In the genomic region with DNA sequence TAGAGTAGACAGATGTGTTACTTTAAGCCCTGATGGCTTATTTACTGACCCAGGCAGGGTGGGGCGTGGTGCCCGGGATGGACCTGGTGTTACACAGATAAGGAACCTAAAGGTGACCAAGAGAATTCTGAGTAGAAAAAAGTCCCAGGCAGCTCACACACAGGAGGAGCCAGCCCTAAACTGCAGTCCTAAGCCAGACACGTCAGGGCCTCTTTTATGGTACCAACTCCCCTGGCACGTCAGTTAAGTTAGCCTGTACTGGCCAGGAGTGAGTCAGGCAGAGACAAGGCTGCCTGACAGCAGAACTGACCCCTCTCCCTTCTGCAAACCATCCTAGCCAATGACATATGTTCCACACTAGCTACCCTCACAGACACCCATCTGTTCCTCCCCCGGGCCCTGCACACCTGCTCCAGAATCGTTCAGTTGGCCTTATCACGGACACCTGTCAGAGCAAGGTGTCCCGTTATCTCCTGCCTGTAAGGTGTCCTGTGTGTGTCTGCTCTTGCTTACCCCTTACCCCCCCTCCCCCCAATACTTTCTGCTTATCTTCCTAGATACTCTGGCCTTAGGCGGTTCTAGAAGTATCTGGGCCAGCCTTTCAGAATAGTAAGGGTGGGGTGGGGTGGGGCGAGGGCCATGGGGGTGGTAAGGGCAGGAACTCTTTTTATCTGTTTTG, we compare ENCODE assay signal across 9 mouse cellular contexts.
A peak's percentile ranks its signal among the peaks of the same experiment; 100 is the strongest.
DNase-seq lines count a peak whose midpoint lies in the region; ATAC-seq and TF ChIP-seq lines count a peak whose summit lies in the region.
"Had no signal": no experiment of that assay in that cellular context is flagged by ENCODE, and none has a peak within 500 bp of the region (broad histone marks: within the 10 kb centered on the region; RNA-seq: fewer than 3 reads in every experiment).

No protein-coding gene starts in this region.

- H3K4me1 ChIP-seq in lung, postnatal 0 days (ENCODE audit: insufficient read depth, low read depth, low read length): peaks cover 13% of the 10 kb centered on the region; the same call in 1 of the 2 replicates
- H3K4me1 ChIP-seq in intestine, embryonic 15.5 days (replicated peaks): peaks cover 37% of the 10 kb centered on the region
- peaks cover 42% of the 10 kb centered on the region for H3K4me1 ChIP-seq in stomach, embryonic 14.5 days (ENCODE audit: control insufficient read depth, insufficient read depth, low read length)

- no peaks in the 10 kb centered on the region for H3K36me3 ChIP-seq in lung, postnatal 0 days (ENCODE audit: insufficient read depth, low read length)
- H3K36me3 ChIP-seq in intestine, embryonic 15.5 days: no peaks in the 10 kb centered on the region
- no peaks in the 10 kb centered on the region for H3K36me3 ChIP-seq in stomach, embryonic 14.5 days (ENCODE audit: control insufficient read depth, insufficient read depth, low read length)

- H3K27ac ChIP-seq in lung, postnatal 0 days (ENCODE audit: low read length): no peak overlapping the region
- peak overlapping the region; percentile 66 for H3K27ac ChIP-seq in intestine, embryonic 15.5 days
- peak overlapping the region; percentile 35; the same call in 1 of the 2 replicates for H3K27ac ChIP-seq in stomach, embryonic 14.5 days (ENCODE audit: low read length)

- no peak for TF ChIP-seq EP300 in lung, postnatal 0 days (IDR thresholded peaks at IDR 0.05)

- no peak overlapping the region for H3K4me2 ChIP-seq in lung, postnatal 0 days (replicated peaks; ENCODE audit: low read depth, low read length)
- H3K4me2 ChIP-seq in intestine, embryonic 15.5 days (replicated peaks): no peak overlapping the region
- no peak overlapping the region for H3K4me2 ChIP-seq in stomach, embryonic 14.5 days (replicated peaks; ENCODE audit: low read depth, low read length)

- WGBS in lung, postnatal 0 days: 45% methylated on average over 10 of the region's 10 CpGs
- WGBS in intestine, embryonic 15.5 days: 30% methylated on average over 10 of the region's 10 CpGs
- WGBS in stomach, embryonic 14.5 days: 21% methylated on average over 10 of the region's 10 CpGs

- DNase-seq in lung, postnatal 0 days (ENCODE audit: low spot score): no peak
- no peak for DNase-seq in lung, postnatal 36 days
- DNase-seq in cerebellum, adult 8-10 months: no peak
- no peak for DNase-seq in right cerebral cortex, postnatal 10 days (ENCODE audit: low spot score in 2 of 2)
- DNase-seq: cerebellum, adult 9-11 months; lung, adult 18-20 months had no signal

- H3K9ac ChIP-seq in lung, postnatal 0 days (replicated peaks; ENCODE audit: low read depth): no peak overlapping the region
- no peak overlapping the region for H3K9ac ChIP-seq in intestine, embryonic 15.5 days
- no peak overlapping the region for H3K9ac ChIP-seq in stomach, embryonic 14.5 days (replicated peaks; ENCODE audit: low read depth, low read length)

- TF ChIP-seq CTCF in lung, postnatal 0 days (IDR thresholded peaks at IDR 0.05): no peak

- no peaks in the 10 kb centered on the region for H3K9me3 ChIP-seq in lung, postnatal 0 days (ENCODE audit: low read length)
- H3K9me3 ChIP-seq in intestine, embryonic 15.5 days: no peaks in the 10 kb centered on the region
- H3K9me3 ChIP-seq in stomach, embryonic 14.5 days (ENCODE audit: control insufficient read depth, low read depth, low read length): no peaks in the 10 kb centered on the region

- H3K27me3 ChIP-seq in lung, postnatal 0 days (replicated peaks; ENCODE audit: insufficient read depth, low read length): no peaks in the 10 kb centered on the region
- H3K27me3 ChIP-seq in intestine, embryonic 15.5 days (replicated peaks): no peaks in the 10 kb centered on the region
- no peaks in the 10 kb centered on the region for H3K27me3 ChIP-seq in stomach, embryonic 14.5 days (ENCODE audit: control insufficient read depth, insufficient read depth, low read length)

- no peak overlapping the region for H3K4me3 ChIP-seq in lung, postnatal 0 days (ENCODE audit: low read depth, low read length)
- H3K4me3 ChIP-seq in intestine, embryonic 15.5 days (replicated peaks): no peak overlapping the region
- no peak overlapping the region for H3K4me3 ChIP-seq in stomach, embryonic 14.5 days (ENCODE audit: low read depth, low read length)

- ATAC-seq in lung, postnatal 0 days: peak; percentile 31
- peak; percentile 57 for ATAC-seq in common myeloid progenitor, adult 5-6 weeks (replicated peaks; ENCODE audit: low read depth, poor library complexity, severe bottlenecking)
- ATAC-seq in intestine, embryonic 15.5 days: peak; percentile 75
- peak; percentile 66 for ATAC-seq in stomach, embryonic 14.5 days (ENCODE audit: insufficient number of reproducible peaks, insufficient read depth, low FRiP score, low read depth)
